Mouse (Mus musculus): ENCODE data around the gene Rexo4.
A peak's percentile ranks its signal among the peaks of the same experiment; 100 is the strongest.

Rexo4 gene

DNA sequence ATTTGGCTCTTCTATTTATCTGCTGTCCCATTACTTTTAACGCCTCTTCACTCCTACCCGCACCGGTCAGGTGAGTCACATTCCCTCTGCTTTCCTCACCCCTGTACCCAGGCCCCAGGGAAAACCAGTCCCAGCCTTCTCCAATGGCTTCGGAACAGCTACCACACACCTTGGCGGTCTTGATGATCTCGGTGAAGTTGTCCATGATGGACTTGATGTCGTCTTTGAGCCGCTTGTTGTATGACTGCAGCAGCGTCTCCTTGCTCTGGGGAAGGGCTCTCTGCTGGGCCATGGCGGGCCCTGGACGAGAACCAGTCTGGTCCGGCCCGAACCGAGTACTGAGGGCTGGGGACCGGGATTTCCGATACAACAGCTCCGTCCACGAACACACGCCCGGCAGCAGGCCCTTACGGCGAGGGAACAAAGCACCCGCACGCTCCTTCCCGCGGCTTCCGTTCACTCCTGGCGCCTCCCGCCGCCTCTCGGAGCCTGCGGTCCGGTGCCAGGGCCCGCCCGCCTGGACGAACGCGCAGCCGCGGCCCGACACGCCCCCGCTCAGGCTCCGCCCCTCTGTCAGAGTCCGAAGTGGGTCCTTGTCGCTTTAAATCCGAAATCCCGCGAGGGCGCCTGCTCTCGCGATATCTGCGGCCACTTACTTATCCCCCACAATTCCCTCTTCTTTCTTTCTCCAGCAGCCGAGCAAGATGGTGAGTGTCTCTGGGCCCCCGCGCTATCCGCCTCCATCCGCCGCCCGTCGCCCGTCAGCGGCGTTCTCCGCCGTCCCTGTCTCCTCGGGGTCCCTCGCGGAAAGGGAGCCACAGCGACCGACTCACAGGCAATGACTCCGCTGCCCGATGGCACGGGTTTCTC, 53.8 kb downstream of the Rexo4 start, which contains the start of the genes Med22 and Rpl7a:
Med22 (minus strand) TSS at position 554 of the 870 bp plus-strand sequence.
Rpl7a (plus strand) TSS at position 641 of the 870 bp plus-strand sequence.
- peak; percentile 99 for DNase-seq (ENCODE audit: low spot score)

DNA sequence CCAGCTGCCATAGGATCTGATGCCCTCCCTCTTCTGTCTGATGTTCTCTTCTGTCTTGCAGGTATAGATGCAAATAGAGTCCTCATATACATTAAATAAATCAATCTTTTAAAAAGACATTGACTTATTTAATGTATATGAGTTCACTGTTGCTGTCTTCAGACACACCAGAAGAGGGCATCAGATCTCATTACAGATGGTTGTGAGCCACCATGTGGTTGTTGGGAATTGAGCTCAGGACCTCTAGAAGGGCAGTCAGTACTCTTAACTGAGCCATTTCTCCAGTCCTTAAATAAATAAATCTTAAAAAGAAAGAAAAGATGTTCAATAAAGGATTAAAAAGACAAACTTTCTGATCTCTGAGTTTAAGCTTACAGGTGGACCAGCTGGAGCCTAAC, 54.8 kb downstream of the Rexo4 start:
- DNase-seq (ENCODE audit: low spot score), result no peak

DNA sequence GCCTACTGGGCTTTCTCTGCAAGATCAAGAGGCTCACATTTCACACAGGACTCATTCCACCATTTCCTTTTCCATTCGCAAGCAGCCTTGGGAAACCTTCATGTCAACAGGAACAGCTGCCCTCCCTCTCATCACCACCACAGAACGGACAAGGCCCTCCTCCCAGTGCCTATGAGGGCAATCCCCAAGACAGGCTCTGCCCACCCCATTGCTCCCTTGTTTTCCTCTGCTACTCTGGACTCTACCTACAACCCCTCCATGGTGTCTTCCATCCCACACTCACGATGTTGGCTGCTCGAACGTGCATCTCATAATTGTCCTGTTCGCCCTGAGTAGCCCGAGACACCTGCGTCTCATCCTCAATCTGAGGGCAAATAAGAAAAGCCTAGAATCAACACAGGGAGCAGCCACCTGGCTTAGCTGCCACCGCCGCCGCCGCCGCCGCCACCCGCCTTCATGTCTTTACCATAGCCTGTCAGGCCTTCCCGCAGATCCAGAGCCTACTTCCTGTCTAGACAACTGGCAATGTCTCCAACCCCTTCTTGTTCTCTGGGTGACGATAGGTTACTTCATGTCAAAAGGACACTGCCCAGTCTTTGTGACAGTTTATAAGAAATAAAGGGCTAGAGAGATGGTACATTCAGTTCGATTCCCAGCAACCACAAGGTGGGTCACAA, 55.3 kb downstream of the Rexo4 start:
- DNase-seq (ENCODE audit: low spot score), result no peak

GRCm38 (mm10) chr2:26907109-26907508, 57.1 kb downstream of the Rexo4 start:
- DNase-seq (ENCODE audit: low spot score), result peak; percentile 61

DNA sequence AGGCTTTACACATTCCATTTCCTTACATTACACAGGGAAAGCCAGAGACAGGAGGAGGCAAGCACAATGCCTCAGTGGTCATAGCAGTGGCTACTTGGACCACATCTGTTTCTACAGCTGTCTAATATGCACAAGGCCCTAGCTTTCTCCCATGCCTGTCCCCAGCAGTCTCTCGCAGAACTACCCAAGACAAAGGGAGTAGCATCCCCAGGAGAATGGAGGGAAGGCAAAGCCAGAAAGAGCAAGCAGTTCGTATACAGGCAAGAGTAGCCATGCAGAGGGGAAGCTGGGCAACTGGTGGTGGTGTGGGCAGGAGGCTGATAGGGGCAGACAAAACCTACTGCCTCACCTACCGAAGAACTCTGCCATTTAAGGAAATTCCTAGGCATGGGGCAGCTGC, 57.8 kb downstream of the Rexo4 start:
- no peak for DNase-seq (ENCODE audit: low spot score)

DNA sequence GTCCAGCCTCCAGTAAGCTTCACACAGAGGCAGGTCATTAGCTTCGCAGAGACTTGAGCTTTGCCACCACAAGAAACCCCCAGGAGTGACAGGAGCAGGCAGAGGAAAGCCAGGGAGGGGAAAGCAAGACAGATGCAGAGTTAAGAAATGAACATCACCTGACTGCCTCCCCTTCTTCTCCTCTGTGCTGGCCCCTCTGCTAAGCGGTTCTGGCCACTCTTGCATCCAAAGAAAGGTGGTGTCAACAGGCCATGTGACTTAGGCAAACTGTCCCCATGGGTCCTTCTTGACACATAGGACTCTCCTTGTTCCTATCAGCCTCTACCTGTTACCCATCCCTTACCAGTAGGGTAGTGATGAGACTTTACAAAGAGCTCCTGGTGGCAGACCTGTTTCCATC, 58.2 kb downstream of the Rexo4 start:
- DNase-seq (ENCODE audit: low spot score), result no peak
